Mouse (Mus musculus): ENCODE data around the gene Fam47c.

Fam47c gene

DNA sequence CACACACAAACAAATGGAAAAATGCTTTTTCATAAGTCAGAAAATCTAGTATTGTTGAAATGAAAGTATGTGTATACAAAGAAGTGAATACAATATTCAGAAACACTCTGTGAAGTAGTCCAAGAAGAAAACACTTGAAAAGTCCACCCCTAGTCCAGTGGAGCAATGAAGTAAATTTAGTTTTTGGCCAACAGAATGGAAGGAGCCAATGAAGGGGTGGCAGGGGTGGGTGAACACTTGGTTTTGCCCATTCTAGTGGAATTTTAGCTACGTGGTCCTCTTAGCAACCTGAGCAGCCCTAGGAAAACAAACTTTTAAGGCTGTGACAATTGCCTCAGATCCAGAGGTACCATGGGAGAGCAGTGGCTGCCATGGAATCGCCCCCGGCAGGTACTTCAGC lies at the start of gene Fam47c:
TSS of gene Fam47c (plus strand) at position 301 of the 400 bp plus-strand sequence.
- CTCF ChIA-PET = no interaction called here
- POLR2A ChIA-PET = no interaction called here

DNA sequence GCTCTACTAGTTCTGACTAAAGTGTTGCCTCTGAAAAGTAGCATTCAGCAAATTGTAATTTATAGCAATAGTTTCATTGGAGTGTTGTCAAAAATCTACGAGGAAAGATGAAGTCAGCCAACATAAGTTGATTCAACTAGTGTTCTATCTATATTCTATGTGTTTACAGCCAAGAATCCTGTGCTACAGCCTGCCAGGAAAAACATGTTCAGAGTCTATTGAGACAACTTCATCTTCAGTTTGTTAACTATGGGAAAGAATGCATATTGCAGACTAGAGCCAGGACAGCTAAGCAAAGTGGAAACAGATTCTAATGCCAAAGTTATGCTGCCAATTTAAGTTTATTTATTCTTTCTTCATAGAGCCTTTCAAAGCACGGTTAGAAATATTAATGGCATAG lies 31.8 kb downstream of the Fam47c start:
- POLR2A ChIA-PET = no interaction called here
- CTCF ChIA-PET = no interaction called here

DNA sequence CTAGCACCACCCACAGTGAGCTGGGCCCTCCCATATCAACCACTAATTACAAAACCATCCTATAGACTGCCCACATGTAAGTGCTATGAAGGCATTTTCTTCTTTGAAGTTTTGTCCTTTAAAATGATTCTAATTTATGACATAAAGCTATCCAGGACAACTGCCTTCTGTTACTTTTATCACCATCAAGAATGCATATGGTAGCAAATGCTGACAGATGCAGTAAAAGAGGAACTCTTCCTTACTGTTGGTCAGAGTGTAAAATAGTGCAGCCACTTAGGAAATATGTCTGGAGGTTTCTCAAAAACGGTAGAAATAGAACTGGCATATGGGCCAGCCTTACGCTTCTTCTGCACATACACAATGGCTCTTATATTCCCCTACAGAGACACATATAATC lies 39.5 kb downstream of the Fam47c start:
- ChIA-PET CTCF (no interaction called here), POLR2A (no interaction called here)
